In the genomic region with DNA sequence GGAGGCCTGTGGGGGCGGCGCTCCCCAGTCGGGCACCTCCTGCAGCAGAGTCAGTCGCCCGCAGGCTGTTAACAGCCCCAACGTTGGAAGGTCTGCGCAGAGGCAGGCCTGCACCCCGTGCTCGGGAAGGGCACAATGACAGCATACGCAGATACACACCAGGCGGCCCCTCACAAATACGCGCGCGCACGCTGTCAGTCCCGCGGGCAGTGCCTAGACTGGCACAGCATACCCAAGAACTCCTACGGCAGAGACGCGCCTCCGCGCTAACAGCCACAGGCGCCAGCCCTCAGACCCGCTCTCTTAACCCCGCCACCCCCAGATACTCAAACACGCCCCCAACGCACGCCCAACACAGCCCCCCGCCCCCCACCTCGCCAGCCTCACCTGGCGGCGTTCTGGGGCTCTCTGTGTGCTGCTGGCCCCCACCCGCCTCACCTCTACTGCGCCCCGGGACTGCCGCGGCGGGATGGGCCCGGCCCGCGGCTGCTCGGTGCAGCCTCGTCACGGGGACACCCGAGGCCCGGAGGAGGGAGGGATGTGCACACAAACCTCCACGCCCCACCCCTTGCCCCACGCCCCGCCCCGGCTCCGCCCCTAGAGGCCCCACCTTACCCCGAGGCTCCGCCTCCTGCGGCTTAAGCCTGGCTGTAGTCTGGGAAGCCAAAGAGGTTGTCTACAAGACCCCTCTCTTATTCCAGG, we compare ENCODE assay signal across 8 mouse cellular contexts. TPM values are rescaled to one million over a fixed set of nuclear protein-coding genes. Genes with fewer than 3 reads are reported as not detected.
DNase-seq lines count a peak whose midpoint lies in the region; ATAC-seq and TF ChIP-seq lines count a peak whose summit lies in the region.

A gene (minus strand): TSS at position 577 of the 702 bp plus-strand sequence.

- 0 out of 2 replicates have a peak, but pooled peaks cover 3% of the 10 kb centered on the region for H3K36me3 ChIP-seq in hindbrain, postnatal 0 days (ENCODE audit: insufficient read depth, low read length)

- ATAC-seq in hindbrain, postnatal 0 days, result peak; percentile 96
- ATAC-seq in megakaryocyte, adult 5-6 weeks (ENCODE audit: poor library complexity, severe bottlenecking), result peak; percentile 71

- TF ChIP-seq CTCF in gastrocnemius, adult 2 months (IDR thresholded peaks at IDR 0.05), result no peak
- TF ChIP-seq CTCF in hindbrain, postnatal 0 days (IDR thresholded peaks at IDR 0.05; ENCODE audit: low read depth), result no peak

- DNase-seq in R1 (ENCODE audit: low read depth, low spot score), result peak; percentile 88
- DNase-seq in cerebellum, postnatal 4 days (ENCODE audit: low spot score in 2 of 2), result peak; percentile 58 to 82
- DNase-seq in gastrocnemius, adult 2 months, result peak; percentile 91
- peak; percentile 89 for DNase-seq in hindbrain, postnatal 0 days (ENCODE audit: low spot score)
- peak; percentile 50 to 71 for DNase-seq in left cerebral cortex, adult 8-10 months (ENCODE audit: low spot score in 2 of 2)
- DNase-seq in right cerebral cortex, adult 18-20 months, result peak; percentile 86
- peak; percentile 66 for DNase-seq in urinary bladder, adult 2 months (ENCODE audit: low spot score)

- intact Hi-C loops in gastrocnemius, adult 2 months (cut with DNase I), result no loop called here

- H3K9ac ChIP-seq in hindbrain, postnatal 0 days (replicated peaks; ENCODE audit: low read length), result peak within 1 kb of the TSS; percentile 78

- 0 out of 2 replicates have a peak, but pooled peaks cover 3% of the 10 kb centered on the region for H3K4me1 ChIP-seq in hindbrain, postnatal 0 days (ENCODE audit: insufficient read depth, low read length)

- no peaks in the 10 kb centered on the region for H3K9me3 ChIP-seq in hindbrain, postnatal 0 days (ENCODE audit: low read length)

- peak within 1 kb of the TSS; percentile 82 for H3K4me3 ChIP-seq in gastrocnemius, adult 2 months
- peak within 1 kb of the TSS; percentile 71 for H3K4me3 ChIP-seq in hindbrain, postnatal 0 days (ENCODE audit: low read length)

- peak within 1 kb of the TSS; percentile 81 for H3K27ac ChIP-seq in gastrocnemius, adult 2 months
- H3K27ac ChIP-seq in hindbrain, postnatal 0 days, result peak within 1 kb of the TSS; percentile 79

- H3K4me2 ChIP-seq in hindbrain, postnatal 0 days (ENCODE audit: low read depth, low read length), result peak within 1 kb of the TSS; percentile 79

- no peaks in the 10 kb centered on the region for H3K27me3 ChIP-seq in hindbrain, postnatal 0 days (ENCODE audit: insufficient read depth, low read length)

- under 1% methylated on average over 52 of the region's 55 CpGs for WGBS in hindbrain, postnatal 0 days

RNA-seq across cellular contexts. Expression of the gene that starts here (rescaled TPM):
- total RNA-seq in gastrocnemius, adult 2 months (2021), result 1 to 10 TPM; 1.5 to 2.1 TPM
- 11.9 and 13.4 TPM in 2 replicates for total RNA-seq in hindbrain, postnatal 0 days (2014; rRNA removed)
- 8.1 and 8.6 TPM in 2 replicates for polyA plus RNA-seq in hindbrain, postnatal 0 days (2015; fragmentation: Nextera tagmentation; extraction: Ambion mirVana)
- total RNA-seq in left cerebral cortex, adult 8-10 months (2022), result 10 to 100 TPM; 25.3 to 33.8 (median 30.9) TPM
- 0.49 TPM in 1 of 2 replicates, not detected in the other for total RNA-seq in megakaryocyte, adult 5-6 weeks (2015)
- total RNA-seq in megakaryocyte, adult 5-6 weeks (2017), result 0.51 and 0.85 TPM in 2 replicates
- polyA plus RNA-seq in urinary bladder, adult 2 months (2012; rRNA removed), result 3.8 and 5.5 TPM in 2 replicates

Comparison
In these comparisons a context has a peak if more than half of its experiments do, and no peak if none do; other contexts are left out.
1. Peak in every context shown above with its lines: DNase-seq, ATAC-seq, H3K4me3 ChIP-seq and H3K27ac ChIP-seq.
2. Peak in ATAC-seq in megakaryocyte, adult 5-6 weeks; RNA of the gene not detected or under 1 TPM.